Mouse (Mus musculus) midbrain, embryonic 12.5 days (tissue): Measurements from ENCODE around the gene Cltc. TPM values are rescaled to one million over a fixed set of nuclear protein-coding genes. Genes with fewer than 3 reads are reported as not detected.

ENCODE experiments used
- ATAC-seq: fragments of 200-750 bp; cut with Nextera tagmentation; 2 replicates; pipeline ENCODE4 v1.8.0; 2017; ENCODE audit warnings: low read depth, moderate TSS enrichment, moderate library complexity; ENCODE audit not compliant: low FRiP score
- H3K27ac ChIP-seq: fragments of 300-500 bp; sonication (generic); replicated peaks from 2 replicates; pipeline ENCODE4 v1.5.1; 2016; ENCODE audit warnings: mild to moderate bottlenecking
- H3K27me3 ChIP-seq: fragments of 300-500 bp; sonication (generic); 2 replicates; pipeline ENCODE4 v1.6.1; 2016; ENCODE audit warnings: mild to moderate bottlenecking
- H3K36me3 ChIP-seq: fragments of 300-500 bp; sonication (generic); 2 replicates; pipeline ENCODE4 v1.6.1; 2016
- H3K4me1 ChIP-seq: fragments of 300-500 bp; sonication (generic); 2 replicates; pipeline ENCODE4 v1.6.1; 2016
- H3K4me2 ChIP-seq: fragments of 300-500 bp; sonication (generic); replicated peaks from 2 replicates; pipeline ENCODE4 v1.6.1; 2016; ENCODE audit warnings: mild to moderate bottlenecking, moderate library complexity
- H3K4me3 ChIP-seq: fragments of 300-500 bp; sonication (generic); 2 replicates; pipeline ENCODE4 v1.5.1; 2016; ENCODE audit warnings: mild to moderate bottlenecking
- H3K9ac ChIP-seq: fragments of 300-500 bp; sonication (generic); replicated peaks from 2 replicates; pipeline ENCODE4 v1.6.1; 2016; ENCODE audit warnings: mild to moderate bottlenecking, moderate library complexity
- H3K9me3 ChIP-seq: fragments of 300-500 bp; sonication (generic); 2 replicates; pipeline ENCODE4 v1.6.1; 2016; ENCODE audit warnings: mild to moderate bottlenecking
- WGBS: fragments of 180-500 bp; shearing (Covaris S2); methylation state at CpG from one replicate; pipeline ENCODE4 v1.1.7; 2016; 5-methylcytosine and 5-hydroxymethylcytosine counted together
- polyA plus RNA-seq: library from polyadenylated mRNA; unstranded; fragments of >200 nt; fragmentation: Nextera tagmentation; extraction: Ambion mirVana; gene quantifications from 2 replicates; pipeline ENCODE4 v1.2.1, GENCODE M21; 2016

Gene Cltc
- polyA plus RNA-seq, 1 experiment from 2014 or later = 165 TPM

DNA sequence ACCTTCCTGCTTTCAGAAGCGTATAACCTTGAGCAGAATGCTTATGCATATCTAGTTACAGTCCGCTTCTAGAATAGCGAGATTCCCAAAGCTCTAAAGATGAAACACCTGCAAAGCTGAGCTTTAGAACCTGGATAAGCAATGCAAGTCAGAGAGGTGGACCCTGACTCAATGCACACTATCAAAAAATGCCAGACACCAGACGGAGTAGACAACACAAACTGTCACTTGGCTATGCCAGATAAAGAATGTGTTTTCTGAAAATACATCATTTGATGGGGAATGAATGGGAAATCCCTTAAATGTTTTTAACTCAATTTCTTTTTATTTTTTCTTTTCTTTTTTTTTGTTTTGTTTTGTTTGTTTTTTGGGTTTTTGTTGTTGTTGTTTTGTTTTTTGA lies 81.8 kb downstream of the Cltc start:
- no peak overlapping the region for H3K4me2 ChIP-seq
- H3K36me3 ChIP-seq = peaks cover 3% of the 10 kb centered on the region; the same call in 1 of the 2 replicates
- H3K9ac ChIP-seq = no peak overlapping the region
- H3K27me3 ChIP-seq = no peaks in the 10 kb centered on the region
- WGBS = 95% methylated on average over 4 of the region's 4 CpGs
- no peak overlapping the region for H3K27ac ChIP-seq
- H3K4me3 ChIP-seq = no peak overlapping the region
- H3K9me3 ChIP-seq = no peaks in the 10 kb centered on the region
- no peak for ATAC-seq
- no peaks in the 10 kb centered on the region for H3K4me1 ChIP-seq

DNA sequence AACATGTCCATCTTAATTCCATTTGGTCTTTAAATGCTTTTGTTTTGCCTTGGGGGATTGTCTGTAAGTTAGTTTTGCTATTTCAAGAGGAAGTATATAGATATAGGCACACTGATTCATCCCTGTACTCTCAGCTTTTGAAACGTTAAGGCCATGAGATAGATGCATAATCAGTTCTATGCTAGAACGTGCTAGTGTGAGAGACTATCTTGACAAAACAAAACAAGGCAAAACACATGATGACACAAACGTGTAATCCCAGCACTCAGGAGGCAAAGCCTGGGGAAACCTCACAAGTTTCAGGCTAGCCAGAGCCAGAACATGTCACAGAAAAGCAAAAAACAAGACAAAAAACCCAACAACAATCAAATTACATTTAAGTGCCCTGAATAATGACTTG lies 84.6 kb downstream of the Cltc start:
- Histone ChIP-seq H3K4me1 (no peaks in the 10 kb centered on the region), H3K4me2 (no peak overlapping the region), H3K27ac (no peak overlapping the region), H3K9ac (no peak overlapping the region), H3K9me3 (no peaks in the 10 kb centered on the region), H3K4me3 (no peak overlapping the region), H3K27me3 (no peaks in the 10 kb centered on the region), H3K36me3 (peaks cover 3% of the 10 kb centered on the region; the same call in 1 of the 2 replicates)
- 88% methylated on average over 3 of the region's 3 CpGs for WGBS
- no peak for ATAC-seq

DNA sequence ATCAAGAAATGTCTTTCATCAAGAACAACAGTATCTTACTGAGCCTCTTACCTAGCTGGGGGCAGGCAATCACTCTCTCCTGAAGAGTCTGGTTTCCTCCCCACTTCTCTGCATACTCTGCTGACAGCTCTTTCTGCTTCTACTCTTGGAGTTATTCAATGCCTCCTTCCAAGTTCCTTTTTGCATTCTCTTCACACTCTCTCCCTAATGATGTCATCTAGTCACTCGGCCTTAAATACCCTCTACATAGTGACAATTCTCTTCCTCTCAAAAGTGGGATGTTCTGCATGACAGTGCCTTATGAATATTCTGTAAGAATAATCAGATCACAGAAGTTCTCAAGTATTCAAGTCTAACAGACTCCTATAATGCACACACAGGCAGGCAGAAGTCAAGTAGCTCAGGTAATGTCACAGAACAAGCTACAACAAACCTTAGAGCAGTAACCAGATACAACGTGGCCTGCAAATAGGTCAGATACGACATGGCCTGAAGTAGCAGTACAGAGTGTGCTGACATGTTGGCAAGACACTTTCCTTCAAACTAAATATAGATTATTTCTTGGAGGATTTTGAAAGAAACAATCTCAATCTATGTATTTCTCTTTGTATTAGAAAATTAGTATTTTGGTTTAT lies 86.2 kb downstream of the Cltc start:
- Histone ChIP-seq H3K27ac (no peak overlapping the region), H3K9ac (no peak overlapping the region), H3K4me3 (no peak overlapping the region), H3K36me3 (no peaks in the 10 kb centered on the region), H3K27me3 (no peaks in the 10 kb centered on the region), H3K4me1 (no peaks in the 10 kb centered on the region), H3K9me3 (no peaks in the 10 kb centered on the region), H3K4me2 (no peak overlapping the region)
- no peak for ATAC-seq
- WGBS = 69% methylated on average over 3 of the region's 3 CpGs

- ATAC-seq = no peak
- Histone ChIP-seq H3K9me3 (no peaks in the 10 kb centered on the region), H3K27me3 (no peaks in the 10 kb centered on the region), H3K4me3 (no peak overlapping the region), H3K4me1 (no peaks in the 10 kb centered on the region), H3K36me3 (peaks cover 23% of the 10 kb centered on the region), H3K9ac (no peak overlapping the region), H3K4me2 (no peak overlapping the region), H3K27ac (no peak overlapping the region)
- WGBS = 93% methylated on average over 3 of the region's 3 CpGs
Observed at GRCm38 (mm10) chr11:86668169-86668568, 89.2 kb downstream of the Cltc start.

DNA sequence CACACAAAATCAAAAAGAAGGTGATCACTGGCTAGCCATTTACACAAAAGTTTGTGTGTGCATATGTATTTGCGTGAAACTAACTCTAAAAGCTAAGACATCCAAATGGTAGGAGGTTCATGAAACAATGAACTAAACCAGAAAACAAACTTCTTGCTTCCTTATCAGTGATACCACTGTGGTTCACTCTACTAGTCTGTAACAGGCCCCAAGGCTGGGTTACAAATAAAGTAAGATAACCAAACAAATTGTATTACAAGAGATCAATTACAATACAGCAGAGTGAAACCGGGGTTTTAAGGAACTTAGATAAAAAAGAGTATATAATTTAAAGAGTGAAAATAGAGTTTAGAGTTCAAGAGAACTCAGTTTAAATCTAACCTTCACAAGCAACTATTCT lies 89.8 kb downstream of the Cltc start:
- H3K4me3 ChIP-seq = no peak overlapping the region
- no peak overlapping the region for H3K27ac ChIP-seq
- ATAC-seq = no peak
- H3K27me3 ChIP-seq = no peaks in the 10 kb centered on the region
- H3K4me1 ChIP-seq = no peaks in the 10 kb centered on the region
- 96% methylated on average over 2 of the region's 2 CpGs for WGBS
- peaks cover 28% of the 10 kb centered on the region for H3K36me3 ChIP-seq
- no peak overlapping the region for H3K9ac ChIP-seq
- no peak overlapping the region for H3K4me2 ChIP-seq
- H3K9me3 ChIP-seq = no peaks in the 10 kb centered on the region

DNA sequence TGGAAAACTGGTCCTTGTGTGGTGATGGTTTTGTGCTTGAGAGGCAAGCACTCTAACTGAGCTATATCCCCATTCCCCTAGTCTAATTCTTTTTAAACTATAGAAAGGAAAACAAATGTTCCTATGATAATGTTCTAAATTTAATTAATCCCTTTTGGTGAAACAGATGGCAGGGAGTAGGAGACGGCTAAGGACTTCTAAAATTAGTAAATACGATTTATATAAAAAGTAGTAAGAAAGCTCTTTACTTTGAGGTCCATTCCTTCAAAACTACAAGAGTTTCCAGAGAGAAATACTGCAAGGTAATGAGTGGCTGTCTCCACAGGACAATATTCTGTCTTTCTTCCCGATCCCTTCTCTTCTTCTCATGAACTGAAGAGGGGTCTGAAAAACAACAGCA lies 93.0 kb downstream of the Cltc start:
- no peak overlapping the region for H3K4me2 ChIP-seq
- no peak overlapping the region for H3K27ac ChIP-seq
- no peak overlapping the region for H3K9ac ChIP-seq
- H3K27me3 ChIP-seq = no peaks in the 10 kb centered on the region
- 90% methylated on average over 3 of the region's 3 CpGs for WGBS
- no peaks in the 10 kb centered on the region for H3K4me1 ChIP-seq
- no peak overlapping the region for H3K4me3 ChIP-seq
- H3K36me3 ChIP-seq = peaks cover 45% of the 10 kb centered on the region
- no peaks in the 10 kb centered on the region for H3K9me3 ChIP-seq
- ATAC-seq = no peak

DNA sequence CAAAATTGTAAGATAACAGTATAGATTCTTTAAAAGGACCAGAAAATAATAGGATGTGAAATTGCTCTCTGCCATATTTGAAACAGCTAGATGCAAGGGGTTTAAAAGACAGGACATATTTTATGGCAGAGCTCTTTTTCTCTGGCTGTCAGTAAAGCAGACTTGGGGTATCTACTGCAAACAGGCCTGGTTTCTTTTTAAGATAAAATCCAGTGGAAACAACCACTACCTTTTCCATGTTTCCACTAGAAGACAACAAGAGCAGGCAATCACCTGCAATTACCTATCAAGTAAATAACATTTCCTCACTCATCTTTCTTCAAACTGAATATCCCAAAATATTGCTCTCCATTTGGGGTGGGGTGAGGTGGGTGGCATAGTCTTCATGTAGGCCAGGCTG lies 93.4 kb downstream of the Cltc start:
- ATAC-seq = no peak

GRCm38 (mm10) chr11:86662986-86663895 lies 94.1 kb downstream of the Cltc start:
- Histone ChIP-seq H3K27me3 (no peaks in the 10 kb centered on the region), H3K9me3 (no peaks in the 10 kb centered on the region), H3K4me1 (no peaks in the 10 kb centered on the region), H3K27ac (no peak overlapping the region), H3K4me3 (no peak overlapping the region), H3K36me3 (peaks cover 45% of the 10 kb centered on the region), H3K4me2 (no peak overlapping the region), H3K9ac (no peak overlapping the region)
- WGBS = 95% methylated on average over 8 of the region's 8 CpGs
- ATAC-seq = no peak

More for the DNA sequence above, 93.4 kb downstream of the Cltc start:
- Histone ChIP-seq H3K27ac (no peak overlapping the region), H3K9me3 (no peaks in the 10 kb centered on the region), H3K9ac (no peak overlapping the region), H3K27me3 (no peaks in the 10 kb centered on the region), H3K4me2 (no peak overlapping the region), H3K4me3 (no peak overlapping the region), H3K36me3 (peaks cover 45% of the 10 kb centered on the region), H3K4me1 (no peaks in the 10 kb centered on the region)

DNA sequence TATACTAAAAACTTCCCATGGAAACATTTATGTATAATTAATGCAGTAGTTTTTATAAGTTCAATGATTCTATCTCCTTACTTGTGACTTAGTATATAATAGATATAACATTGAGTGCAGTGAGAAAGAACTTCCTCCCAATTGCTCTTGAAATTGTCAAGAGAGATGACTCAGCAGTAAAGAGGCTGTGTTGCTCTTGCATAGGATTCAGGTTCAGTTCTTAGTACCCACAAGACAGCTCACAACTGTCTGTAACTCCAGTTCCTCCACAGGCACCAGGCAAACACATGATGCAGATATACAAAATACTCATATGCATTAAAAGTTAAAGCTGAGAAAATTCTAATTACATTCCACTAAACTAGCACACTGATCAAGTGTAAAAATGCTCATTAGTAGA lies 99.5 kb downstream of the Cltc start:
- Histone ChIP-seq H3K4me2 (no peak overlapping the region), H3K4me1 (no peaks in the 10 kb centered on the region), H3K27ac (no peak overlapping the region), H3K9ac (no peak overlapping the region), H3K27me3 (no peaks in the 10 kb centered on the region), H3K4me3 (no peak overlapping the region), H3K36me3 (peaks cover 19% of the 10 kb centered on the region), H3K9me3 (no peaks in the 10 kb centered on the region)
- ATAC-seq = no peak

- H3K4me1 ChIP-seq = no peaks in the 10 kb centered on the region
- no peak for ATAC-seq
- H3K4me2 ChIP-seq = no peak overlapping the region
- WGBS = 91% methylated on average over 4 of the region's 4 CpGs
- H3K9ac ChIP-seq = no peak overlapping the region
- H3K9me3 ChIP-seq = no peaks in the 10 kb centered on the region
- no peaks in the 10 kb centered on the region for H3K27me3 ChIP-seq
- no peak overlapping the region for H3K27ac ChIP-seq
- no peak overlapping the region for H3K4me3 ChIP-seq
- H3K36me3 ChIP-seq = peaks cover 12% of the 10 kb centered on the region
Observed at GRCm38 (mm10) chr11:86656849-86657567, 100.4 kb downstream of the Cltc start.

GRCm38 (mm10) chr11:86655671-86656070 lies 101.7 kb downstream of the Cltc start:
- Histone ChIP-seq H3K4me3 (no peak overlapping the region), H3K27me3 (no peaks in the 10 kb centered on the region), H3K27ac (no peak overlapping the region), H3K9me3 (no peaks in the 10 kb centered on the region), H3K4me1 (no peaks in the 10 kb centered on the region), H3K36me3 (peaks cover 4% of the 10 kb centered on the region; the same call in 1 of the 2 replicates), H3K4me2 (no peak overlapping the region), H3K9ac (no peak overlapping the region)
- no peak for ATAC-seq
- 74% methylated on average over 1 of the region's 1 CpGs for WGBS

DNA sequence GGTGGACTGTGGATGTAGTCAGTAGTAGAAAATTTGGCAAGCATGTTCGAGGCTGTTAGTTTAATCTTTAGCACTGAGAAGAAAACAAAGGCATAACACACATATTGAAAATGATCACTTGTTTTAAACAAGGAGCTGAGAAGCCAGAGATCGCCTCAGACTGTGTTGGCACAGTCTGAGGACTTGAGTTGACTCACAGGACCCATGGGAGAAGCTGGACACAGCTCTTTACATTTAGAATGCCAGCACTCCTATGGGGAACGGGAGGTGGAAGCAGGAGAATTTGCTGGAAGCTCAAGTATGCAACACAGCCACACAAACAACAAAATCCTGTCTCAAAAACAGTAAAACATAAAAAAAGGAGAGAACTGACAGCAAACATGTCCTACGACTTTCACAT lies 103.3 kb downstream of the Cltc start:
- no peak for ATAC-seq
- Histone ChIP-seq H3K9me3 (no peaks in the 10 kb centered on the region), H3K9ac (no peak overlapping the region), H3K4me1 (no peaks in the 10 kb centered on the region), H3K27me3 (no peaks in the 10 kb centered on the region), H3K4me3 (no peak overlapping the region), H3K27ac (no peak overlapping the region), H3K36me3 (no peaks in the 10 kb centered on the region), H3K4me2 (no peak overlapping the region)
- 93% methylated on average over 4 of the region's 4 CpGs for WGBS
